ENCODE assay signal across 28 mouse cellular contexts in the genomic region with DNA sequence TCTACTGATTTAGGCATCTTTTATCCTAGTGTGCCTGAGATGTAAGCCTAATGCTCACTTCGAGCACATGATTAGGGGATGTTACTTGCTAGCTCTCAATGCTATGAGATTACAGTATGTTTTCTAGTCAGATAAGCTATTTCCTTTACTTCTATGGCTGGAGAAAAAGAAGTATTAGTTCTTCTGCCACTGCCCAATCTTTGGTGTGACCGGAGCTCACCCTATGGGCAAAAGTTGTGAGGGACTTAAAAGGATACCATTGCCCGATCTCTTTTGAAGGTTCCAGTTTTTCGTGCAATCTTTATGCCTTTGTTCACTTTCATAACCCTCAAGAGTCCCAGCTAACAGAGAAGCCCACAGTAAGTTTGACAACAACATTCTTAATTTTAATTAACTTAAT.
"Had no signal": no experiment of that assay in that cellular context is flagged by ENCODE, and none has a peak within 500 bp of the region (broad histone marks: within the 10 kb centered on the region; RNA-seq: fewer than 3 reads in every experiment).

No protein-coding gene starts in this region.

- H3K9me3 ChIP-seq: embryonic facial prominence, embryonic 10.5 days; embryonic facial prominence, embryonic 12.5 days; embryonic facial prominence, embryonic 13.5 days; embryonic facial prominence, embryonic 15.5 days; forebrain, embryonic 12.5 days; forebrain, embryonic 13.5 days; forebrain, embryonic 15.5 days had no signal

- H3K27me3 ChIP-seq: embryonic facial prominence, embryonic 12.5 days; embryonic facial prominence, embryonic 13.5 days; embryonic facial prominence, embryonic 15.5 days; forebrain, embryonic 12.5 days; forebrain, embryonic 13.5 days; forebrain, embryonic 15.5 days had no signal

- ATAC-seq: forebrain, embryonic 13.5 days; forebrain, embryonic 14.5 days; forebrain, embryonic 15.5 days; forebrain, embryonic 16.5 days; forebrain, postnatal 0 days had no signal

- H3K36me3 ChIP-seq: embryonic facial prominence, embryonic 10.5 days; embryonic facial prominence, embryonic 12.5 days; embryonic facial prominence, embryonic 13.5 days; embryonic facial prominence, embryonic 15.5 days; forebrain, embryonic 10.5 days; forebrain, embryonic 12.5 days; forebrain, embryonic 15.5 days had no signal

- H3K4me2 ChIP-seq: embryonic facial prominence, embryonic 12.5 days; embryonic facial prominence, embryonic 13.5 days; embryonic facial prominence, embryonic 15.5 days; forebrain, embryonic 12.5 days; forebrain, embryonic 13.5 days; forebrain, embryonic 15.5 days had no signal

- H3K4me1 ChIP-seq: embryonic facial prominence, embryonic 10.5 days; embryonic facial prominence, embryonic 12.5 days; embryonic facial prominence, embryonic 13.5 days; embryonic facial prominence, embryonic 15.5 days; forebrain, embryonic 10.5 days; forebrain, embryonic 12.5 days; forebrain, embryonic 15.5 days had no signal

- H3K9ac ChIP-seq: embryonic facial prominence, embryonic 12.5 days; embryonic facial prominence, embryonic 13.5 days; embryonic facial prominence, embryonic 15.5 days; forebrain, embryonic 12.5 days; forebrain, embryonic 13.5 days; forebrain, embryonic 15.5 days; forebrain, postnatal 0 days had no signal

- H3K4me3 ChIP-seq: embryonic facial prominence, embryonic 10.5 days; embryonic facial prominence, embryonic 12.5 days; embryonic facial prominence, embryonic 13.5 days; embryonic facial prominence, embryonic 15.5 days; erythroblast, embryonic 14.5 days; forebrain, embryonic 10.5 days; forebrain, embryonic 12.5 days; forebrain, embryonic 13.5 days; forebrain, embryonic 15.5 days; gastrocnemius, adult 2 months; heart, adult 2 months had no signal

- DNase-seq: cerebellum, adult 8-10 months; cerebellum, adult 9-10 months; cerebellum, adult 9-11 months; cerebellum, postnatal 10 days; cerebellum, postnatal 14 days; cerebellum, postnatal 25 days; cerebellum, postnatal 36 days; embryo, embryonic 11 days; forebrain, postnatal 0 days; gastrocnemius, adult 2 months; gastrocnemius, postnatal 10 days; gastrocnemius, postnatal 14 days; gastrocnemius, postnatal 25 days; gastrocnemius, postnatal 36 days; heart, adult 11 months; heart, adult 18-20 months; heart, adult 2 months had no signal

- H3K27ac ChIP-seq: embryonic facial prominence, embryonic 10.5 days; embryonic facial prominence, embryonic 12.5 days; embryonic facial prominence, embryonic 13.5 days; embryonic facial prominence, embryonic 15.5 days; forebrain, embryonic 10.5 days; forebrain, embryonic 12.5 days; forebrain, embryonic 13.5 days; forebrain, embryonic 15.5 days; gastrocnemius, adult 2 months; heart, adult 2 months had no signal
